Mouse (Mus musculus) retina, postnatal 7 days (tissue): ENCODE results near the gene Sec16a.
A peak's percentile ranks its signal among the peaks of the same experiment; 100 is the strongest.

ENCODE experiments used
- DNase-seq: peaks from one replicate; pipeline ENCODE4 v3.0.0-alpha.2; 2012; ENCODE audit warnings: low read depth, low spot score

Gene Sec16a

GRCm38 (mm10) chr2:26444946-26445665 lies at the start of gene Sec16a:
Sec16a (minus strand) TSS chr2:26445216.
- DNase-seq = peak; percentile 100

GRCm38 (mm10) chr2:26494396-26494795 lies 49.4 kb upstream of the Sec16a start:
- no peak for DNase-seq

GRCm38 (mm10) chr2:26493021-26493781 lies 48.2 kb upstream of the Sec16a start:
- DNase-seq = no peak

- no peak for DNase-seq
Measured at GRCm38 (mm10) chr2:26490760-26491301, 45.8 kb upstream of the Sec16a start.

GRCm38 (mm10) chr2:26488535-26489135 lies 43.6 kb upstream of the Sec16a start:
- no peak for DNase-seq

GRCm38 (mm10) chr2:26487322-26488021 lies 42.5 kb upstream of the Sec16a start:
- DNase-seq = no peak

- DNase-seq = no peak
Measured at GRCm38 (mm10) chr2:26486835-26487321, 41.9 kb upstream of the Sec16a start.

GRCm38 (mm10) chr2:26486264-26486810 lies 41.3 kb upstream of the Sec16a start:
- DNase-seq = no peak

GRCm38 (mm10) chr2:26485710-26486109 lies 40.7 kb upstream of the Sec16a start:
- DNase-seq = no peak

- no peak for DNase-seq
Measured at GRCm38 (mm10) chr2:26485278-26485677, 40.3 kb upstream of the Sec16a start.

- DNase-seq = no peak
Measured at GRCm38 (mm10) chr2:26484169-26484568, 39.2 kb upstream of the Sec16a start.

GRCm38 (mm10) chr2:26483230-26483869 lies 38.3 kb upstream of the Sec16a start:
- no peak for DNase-seq

- no peak for DNase-seq
Measured at GRCm38 (mm10) chr2:26482824-26483223, 37.8 kb upstream of the Sec16a start.

GRCm38 (mm10) chr2:26481724-26482495 lies 36.9 kb upstream of the Sec16a start:
- no peak for DNase-seq

- no peak for DNase-seq
Measured at GRCm38 (mm10) chr2:26480911-26481310, 35.9 kb upstream of the Sec16a start.

- DNase-seq = no peak
Measured at GRCm38 (mm10) chr2:26478685-26479205, 33.7 kb upstream of the Sec16a start.

GRCm38 (mm10) chr2:26477911-26478310 lies 32.9 kb upstream of the Sec16a start:
- DNase-seq = no peak

- no peak for DNase-seq
Measured at GRCm38 (mm10) chr2:26475505-26476430, 30.8 kb upstream of the Sec16a start.
